Mouse (Mus musculus): Measurements from ENCODE around the gene Sf3a3. TPM values are rescaled to one million over a fixed set of nuclear protein-coding genes. Genes with fewer than 3 reads are reported as not detected.
A peak's percentile ranks its signal among the peaks of the same experiment; 100 is the strongest.

The Sf3a3 gene
- polyA plus RNA-seq (2021), result 59.3 TPM

- H3K27me3 ChIP-seq, result no peaks in the 10 kb centered on the region
- peak; percentile 89 for ATAC-seq
- in situ Hi-C loops (cut with MboI; ENCODE audit: low pct_unique_long_range_greater_than_20kb), result no loop called here
- CTCF ChIA-PET, result interaction anchor here (0.6 to 1.3 kb wide), 3 partner anchors 14 to 15 kb away, joined by 3 read pairs; partner anchors contain the start of gene Fhl3
- DNase-seq (ENCODE audit: low read depth, low spot score), result no peak
- POLR2A ChIA-PET, result no interaction called here
- TF ChIP-seq CTCF (IDR thresholded peaks at IDR 0.05), result no peak
These were observed at the start of gene Sf3a3 for GRCm38 (mm10) chr4:124714545-124715481. TSS of gene Sf3a3 (plus strand) at chr4:124714776.

- DNase-seq (ENCODE audit: low read depth, low spot score), result no peak
- POLR2A ChIA-PET, result no interaction called here
- in situ Hi-C loops (cut with MboI; ENCODE audit: low pct_unique_long_range_greater_than_20kb), result loop anchor here (5.0 kb wide), 1 partner anchor 440 kb away; no protein-coding TSS in a partner anchor
- peaks cover 5% of the 10 kb centered on the region for H3K27me3 ChIP-seq
- CTCF ChIA-PET, result no interaction called here
- TF ChIP-seq CTCF (IDR thresholded peaks at IDR 0.05), result no peak
- ATAC-seq, result no peak
These were observed 47.0 kb upstream of the Sf3a3 start for GRCm38 (mm10) chr4:124667476-124668033.

- peaks cover 5% of the 10 kb centered on the region for H3K27me3 ChIP-seq
- in situ Hi-C loops (cut with MboI; ENCODE audit: low pct_unique_long_range_greater_than_20kb), result loop anchor here (5.0 kb wide), 1 partner anchor 441 kb away; no protein-coding TSS in a partner anchor
- TF ChIP-seq CTCF (IDR thresholded peaks at IDR 0.05), result no peak
These were observed 46.5 kb upstream of the Sf3a3 start for GRCm38 (mm10) chr4:124668078-124668477.

GRCm38 (mm10) chr4:124670232-124670631 lies 44.3 kb upstream of the Sf3a3 start:
- ChIA-PET POLR2A (no interaction called here), CTCF (no interaction called here)
- TF ChIP-seq CTCF (IDR thresholded peaks at IDR 0.05), result no peak
- DNase-seq (ENCODE audit: low read depth, low spot score), result no peak
- in situ Hi-C loops (cut with MboI; ENCODE audit: low pct_unique_long_range_greater_than_20kb), result loop anchor here (10.0 kb wide), 2 partner anchors 335 to 715 kb away; no protein-coding TSS in a partner anchor
- no peak for ATAC-seq
- H3K27me3 ChIP-seq, result peaks cover 5% of the 10 kb centered on the region

More at GRCm38 (mm10) chr4:124668078-124668477, 46.5 kb upstream of the Sf3a3 start:
- ChIA-PET CTCF (no interaction called here), POLR2A (interaction anchor here (1.2 kb wide), 1 partner anchor 98 kb away, joined by 6 read pairs; no protein-coding TSS in a partner anchor)
- no peak for DNase-seq (ENCODE audit: low read depth, low spot score)
- no peak for ATAC-seq

GRCm38 (mm10) chr4:124671583-124671982 lies 43.0 kb upstream of the Sf3a3 start:
- no peak for ATAC-seq
- POLR2A ChIA-PET, result no interaction called here
- H3K27me3 ChIP-seq, result no peaks in the 10 kb centered on the region
- DNase-seq (ENCODE audit: low read depth, low spot score), result no peak
- TF ChIP-seq CTCF (IDR thresholded peaks at IDR 0.05), result no peak
- CTCF ChIA-PET, result no interaction called here
- in situ Hi-C loops (cut with MboI; ENCODE audit: low pct_unique_long_range_greater_than_20kb), result loop anchor here (10.0 kb wide), 2 partner anchors 337 to 717 kb away; no protein-coding TSS in a partner anchor

GRCm38 (mm10) chr4:124672347-124673320 lies 41.9 kb upstream of the Sf3a3 start:
- in situ Hi-C loops (cut with MboI; ENCODE audit: low pct_unique_long_range_greater_than_20kb), result loop anchor here (10.0 kb wide), 2 partner anchors 338 to 718 kb away; no protein-coding TSS in a partner anchor
- ATAC-seq (no peak), DNase-seq (ENCODE audit: low read depth, low spot score) (no peak)
- TF ChIP-seq CTCF (IDR thresholded peaks at IDR 0.05), result no peak
- no peaks in the 10 kb centered on the region for H3K27me3 ChIP-seq
- POLR2A ChIA-PET, result interaction anchor here (0.6 kb wide), 1 partner anchor 1517 kb away, joined by 3 read pairs; no protein-coding TSS in a partner anchor
- CTCF ChIA-PET, result no interaction called here

GRCm38 (mm10) chr4:124674334-124675032 lies 40.1 kb upstream of the Sf3a3 start:
- H3K27me3 ChIP-seq, result no peaks in the 10 kb centered on the region
- in situ Hi-C loops (cut with MboI; ENCODE audit: low pct_unique_long_range_greater_than_20kb), result loop anchor here (10.0 kb wide), 2 partner anchors 340 to 720 kb away; no protein-coding TSS in a partner anchor
- CTCF ChIA-PET, result interaction anchor here (3.3 kb wide), 1 partner anchor 10 kb away, joined by 16 read pairs; no protein-coding TSS in a partner anchor
- no peak for TF ChIP-seq CTCF (IDR thresholded peaks at IDR 0.05)
- POLR2A ChIA-PET, result no interaction called here
- no peak for DNase-seq (ENCODE audit: low read depth, low spot score)
- no peak for ATAC-seq

- ChIA-PET POLR2A (interaction anchor here (0.7 kb wide), 1 partner anchor 16 kb away, joined by 3 read pairs; no protein-coding TSS in a partner anchor), CTCF (interaction anchor here (0.9 to 3.3 kb wide), 3 partner anchors 10 to 95 kb away, joined by 3 to 16 read pairs (median 3); no protein-coding TSS in a partner anchor)
- no peak for ATAC-seq
- no peak for DNase-seq (ENCODE audit: low read depth, low spot score)
- no peak for TF ChIP-seq CTCF (IDR thresholded peaks at IDR 0.05)
- H3K27me3 ChIP-seq, result no peaks in the 10 kb centered on the region
- in situ Hi-C loops (cut with MboI; ENCODE audit: low pct_unique_long_range_greater_than_20kb), result loop anchor here (10.0 kb wide), 2 partner anchors 340 to 720 kb away; no protein-coding TSS in a partner anchor
These were observed 39.5 kb upstream of the Sf3a3 start for GRCm38 (mm10) chr4:124675037-124675436.

GRCm38 (mm10) chr4:124675958-124676357 lies 38.6 kb upstream of the Sf3a3 start:
- POLR2A ChIA-PET, result interaction anchor here (0.7 kb wide), 1 partner anchor 17 kb away, joined by 3 read pairs; no protein-coding TSS in a partner anchor
- no peak for DNase-seq (ENCODE audit: low read depth, low spot score)
- in situ Hi-C loops (cut with MboI; ENCODE audit: low pct_unique_long_range_greater_than_20kb), result loop anchor here (10.0 kb wide), 2 partner anchors 341 to 721 kb away; no protein-coding TSS in a partner anchor
- CTCF ChIA-PET, result interaction anchor here (0.9 to 3.3 kb wide), 3 partner anchors 9 to 96 kb away, joined by 3 to 16 read pairs (median 3); no protein-coding TSS in a partner anchor
- no peaks in the 10 kb centered on the region for H3K27me3 ChIP-seq
- ATAC-seq, result no peak
- TF ChIP-seq CTCF (IDR thresholded peaks at IDR 0.05), result no peak

Data from Patski (cell line).